Mouse (Mus musculus) hindbrain, embryonic 16.5 days (tissue): ENCODE data around the gene Gja5. TPM values are rescaled to one million over a fixed set of nuclear protein-coding genes. Genes with fewer than 3 reads are reported as not detected.

Experiments used
- ATAC-seq: fragments of 200-750 bp; cut with Nextera tagmentation; 2 replicates; pipeline ENCODE4 v1.8.0; 2017; ENCODE audit warnings: moderate TSS enrichment, moderate library complexity
- H3K27ac ChIP-seq: fragments of 300-500 bp; sonication (generic); 2 replicates; pipeline ENCODE4 v1.5.1; 2014; ENCODE audit warnings: low read depth, mild to moderate bottlenecking, control low read depth, low read length, moderate library complexity
- H3K27me3 ChIP-seq: fragments of 300-500 bp; sonication (generic); replicated peaks from 2 replicates; pipeline ENCODE4 v1.6.1; 2014; ENCODE audit warnings: low read length; ENCODE audit not compliant: control insufficient read depth, insufficient read depth
- H3K36me3 ChIP-seq: fragments of 300-500 bp; sonication (generic); 2 replicates; pipeline ENCODE4 v1.6.1; 2014; ENCODE audit warnings: mild to moderate bottlenecking, low read length, moderate library complexity, mixed read lengths; ENCODE audit not compliant: control insufficient read depth, insufficient read depth
- H3K4me1 ChIP-seq: fragments of 300-500 bp; sonication (generic); 2 replicates; pipeline ENCODE4 v1.6.1; 2014; ENCODE audit warnings: low read depth, low read length; ENCODE audit not compliant: control insufficient read depth, insufficient read depth
- H3K4me2 ChIP-seq: fragments of 300-500 bp; sonication (generic); 2 replicates; pipeline ENCODE4 v1.6.1; 2014; ENCODE audit warnings: mild to moderate bottlenecking, low read length, control low read depth, moderate library complexity
- H3K4me3 ChIP-seq: fragments of 300-500 bp; sonication (generic); 2 replicates; pipeline ENCODE4 v1.5.1; 2014; ENCODE audit warnings: mild to moderate bottlenecking, low read length, control low read depth, moderate library complexity
- H3K9ac ChIP-seq: fragments of 300-500 bp; sonication (generic); 2 replicates; pipeline ENCODE4 v1.6.1; 2014; ENCODE audit warnings: low read depth, mild to moderate bottlenecking, control low read depth, low read length, moderate library complexity
- H3K9me3 ChIP-seq: fragments of 300-500 bp; sonication (generic); 2 replicates; pipeline ENCODE4 v1.6.1; 2014; ENCODE audit warnings: mild to moderate bottlenecking, low read length, moderate library complexity; ENCODE audit not compliant: control insufficient read depth
- WGBS: fragments of 180-500 bp; shearing (Covaris S2); extraction: QIAGEN DNeasy Blood & Tissue Kit; methylation state at CpG from one replicate; pipeline ENCODE4 v1.1.7; 2014; 5-methylcytosine and 5-hydroxymethylcytosine counted together
- polyA plus RNA-seq: library from polyadenylated mRNA; unstranded; fragments of >200 nt; fragmentation: Nextera tagmentation; extraction: Ambion mirVana; gene quantifications from 2 replicates; pipeline ENCODE4 v1.2.1, GENCODE M21; 2015

Gja5 gene
- polyA plus RNA-seq, 1 experiment from 2014 or later, result 2.1 TPM

GRCm38 (mm10) chr3:96874808-96875571 is 29.5 kb upstream of the Gja5 start:
- H3K9ac ChIP-seq, result no peak overlapping the region
- H3K27me3 ChIP-seq, result no peaks in the 10 kb centered on the region
- peaks cover 22% of the 10 kb centered on the region for H3K36me3 ChIP-seq
- H3K4me2 ChIP-seq, result no peak overlapping the region
- WGBS, result 84% methylated on average over 7 of the region's 7 CpGs
- H3K4me3 ChIP-seq, result no peak overlapping the region
- ATAC-seq, result no peak
- no peak overlapping the region for H3K27ac ChIP-seq
- H3K9me3 ChIP-seq, result no peaks in the 10 kb centered on the region
- no peaks in the 10 kb centered on the region for H3K4me1 ChIP-seq

- peaks cover 31% of the 10 kb centered on the region for H3K36me3 ChIP-seq
- H3K9ac ChIP-seq, result no peak overlapping the region
- 91% methylated on average over 9 of the region's 9 CpGs for WGBS
- no peaks in the 10 kb centered on the region for H3K9me3 ChIP-seq
- no peak for ATAC-seq
- no peak overlapping the region for H3K4me2 ChIP-seq
- no peak overlapping the region for H3K4me3 ChIP-seq
- H3K27me3 ChIP-seq, result no peaks in the 10 kb centered on the region
- H3K4me1 ChIP-seq, result no peaks in the 10 kb centered on the region
- no peak overlapping the region for H3K27ac ChIP-seq
Measured at GRCm38 (mm10) chr3:96879536-96879935, 25.0 kb upstream of the Gja5 start.

DNA sequence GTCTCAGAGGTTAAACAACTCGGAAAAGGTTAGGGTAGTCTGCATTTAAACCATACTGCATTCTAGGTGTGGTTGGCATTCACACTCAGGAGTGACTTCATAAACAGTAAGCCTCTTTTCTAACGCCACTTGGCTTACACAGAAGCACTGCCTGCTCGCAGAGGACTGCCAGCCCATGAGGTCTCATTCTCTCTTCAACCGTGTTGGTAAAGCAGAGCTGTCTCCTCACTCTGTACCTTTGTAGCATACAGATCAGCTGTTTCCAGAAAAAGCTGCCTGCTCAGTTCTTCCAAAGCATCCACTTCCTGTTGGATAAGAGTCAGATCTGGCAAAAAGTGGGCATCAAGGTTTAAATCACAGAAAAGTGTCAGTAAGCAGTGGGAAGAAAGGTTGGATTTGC is 24.1 kb upstream of the Gja5 start:
- 92% methylated on average over 4 of the region's 4 CpGs for WGBS
- Histone ChIP-seq H3K9me3 (no peaks in the 10 kb centered on the region), H3K4me1 (no peaks in the 10 kb centered on the region), H3K27ac (no peak overlapping the region), H3K4me3 (no peak overlapping the region), H3K9ac (no peak overlapping the region), H3K27me3 (no peaks in the 10 kb centered on the region), H3K36me3 (peaks cover 27% of the 10 kb centered on the region), H3K4me2 (no peak overlapping the region)
- ATAC-seq, result peak; percentile 42; the same call in 1 of the 2 replicates

GRCm38 (mm10) chr3:96881557-96881956 is 22.9 kb upstream of the Gja5 start:
- H3K36me3 ChIP-seq, result peaks cover 27% of the 10 kb centered on the region
- H3K9me3 ChIP-seq, result no peaks in the 10 kb centered on the region
- H3K27ac ChIP-seq, result no peak overlapping the region
- H3K4me2 ChIP-seq, result no peak overlapping the region
- no peak overlapping the region for H3K9ac ChIP-seq
- H3K4me1 ChIP-seq, result no peaks in the 10 kb centered on the region
- H3K27me3 ChIP-seq, result no peaks in the 10 kb centered on the region
- no peak for ATAC-seq
- no peak overlapping the region for H3K4me3 ChIP-seq
- WGBS, result 80% methylated on average over 6 of the region's 6 CpGs

GRCm38 (mm10) chr3:96882061-96882849 is 22.2 kb upstream of the Gja5 start:
- Histone ChIP-seq H3K4me3 (no peak overlapping the region), H3K27ac (no peak overlapping the region), H3K4me1 (no peaks in the 10 kb centered on the region), H3K4me2 (no peak overlapping the region), H3K27me3 (no peaks in the 10 kb centered on the region), H3K9ac (no peak overlapping the region), H3K36me3 (peaks cover 28% of the 10 kb centered on the region), H3K9me3 (no peaks in the 10 kb centered on the region)
- 95% methylated on average over 14 of the region's 14 CpGs for WGBS
- no peak for ATAC-seq

DNA sequence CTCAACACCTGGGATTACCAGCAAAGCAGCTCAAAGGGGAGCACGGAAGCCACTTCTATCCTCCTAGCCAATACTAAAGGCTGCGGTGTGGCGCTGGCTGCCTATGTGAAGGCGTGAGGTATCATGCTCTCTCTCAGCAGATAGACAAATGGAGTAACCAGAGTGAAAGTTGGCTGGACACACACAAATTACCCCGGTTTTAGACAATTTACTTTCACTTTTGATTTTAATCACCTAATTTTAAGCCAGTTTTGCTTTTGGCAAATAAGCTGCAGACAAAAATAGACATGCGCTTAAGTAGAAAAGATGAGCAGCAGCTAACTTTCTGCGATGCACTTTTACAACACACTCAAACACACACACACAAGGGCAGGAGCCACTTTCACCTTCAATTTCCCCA is 20.8 kb upstream of the Gja5 start:
- H3K4me1 ChIP-seq, result no peaks in the 10 kb centered on the region
- no peak for ATAC-seq
- WGBS, result 95% methylated on average over 7 of the region's 7 CpGs
- no peak overlapping the region for H3K4me3 ChIP-seq
- no peak overlapping the region for H3K27ac ChIP-seq
- no peak overlapping the region for H3K4me2 ChIP-seq
- no peak overlapping the region for H3K9ac ChIP-seq
- H3K27me3 ChIP-seq, result no peaks in the 10 kb centered on the region
- peaks cover 37% of the 10 kb centered on the region for H3K36me3 ChIP-seq
- no peaks in the 10 kb centered on the region for H3K9me3 ChIP-seq

DNA sequence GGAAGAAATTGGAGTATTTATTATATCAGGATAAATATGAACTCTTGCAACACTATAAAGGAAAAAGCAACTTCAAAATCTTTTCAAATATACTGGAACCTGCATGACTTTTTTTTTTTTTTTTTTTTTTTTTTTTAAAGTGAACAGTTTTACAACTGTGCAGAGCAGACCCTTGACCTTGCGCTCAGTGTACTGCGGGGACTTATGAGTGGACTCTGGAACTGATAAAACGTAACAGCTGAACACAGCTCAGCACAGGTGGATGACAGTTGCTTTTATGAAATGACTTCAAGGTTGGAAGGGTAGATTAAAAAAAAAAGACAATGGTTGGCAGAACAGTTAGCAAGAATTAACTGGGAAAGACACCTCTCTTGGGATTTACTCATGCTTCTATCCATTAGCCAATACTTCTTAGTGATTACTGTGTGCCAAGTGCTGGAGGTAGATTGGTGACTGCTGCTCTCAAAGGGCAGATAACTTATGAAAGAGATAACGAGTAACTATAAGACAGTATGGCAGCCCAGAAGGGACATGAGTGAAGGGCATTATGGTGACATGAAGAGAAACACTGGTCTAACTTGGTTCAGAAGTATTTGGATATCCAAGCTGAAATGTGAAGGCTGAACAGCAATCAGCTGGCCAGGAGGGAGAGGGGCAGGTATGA is 2.0 kb upstream of the Gja5 start:
- H3K4me1 ChIP-seq, result peaks cover 9% of the 10 kb centered on the region
- H3K27ac ChIP-seq, result no peak overlapping the region
- H3K36me3 ChIP-seq, result no peaks in the 10 kb centered on the region
- no peak overlapping the region for H3K9ac ChIP-seq
- H3K9me3 ChIP-seq, result no peaks in the 10 kb centered on the region
- no peak overlapping the region for H3K4me3 ChIP-seq
- ATAC-seq, result no peak
- no peaks in the 10 kb centered on the region for H3K27me3 ChIP-seq
- 91% methylated on average over 4 of the region's 4 CpGs for WGBS
- no peak overlapping the region for H3K4me2 ChIP-seq

DNA sequence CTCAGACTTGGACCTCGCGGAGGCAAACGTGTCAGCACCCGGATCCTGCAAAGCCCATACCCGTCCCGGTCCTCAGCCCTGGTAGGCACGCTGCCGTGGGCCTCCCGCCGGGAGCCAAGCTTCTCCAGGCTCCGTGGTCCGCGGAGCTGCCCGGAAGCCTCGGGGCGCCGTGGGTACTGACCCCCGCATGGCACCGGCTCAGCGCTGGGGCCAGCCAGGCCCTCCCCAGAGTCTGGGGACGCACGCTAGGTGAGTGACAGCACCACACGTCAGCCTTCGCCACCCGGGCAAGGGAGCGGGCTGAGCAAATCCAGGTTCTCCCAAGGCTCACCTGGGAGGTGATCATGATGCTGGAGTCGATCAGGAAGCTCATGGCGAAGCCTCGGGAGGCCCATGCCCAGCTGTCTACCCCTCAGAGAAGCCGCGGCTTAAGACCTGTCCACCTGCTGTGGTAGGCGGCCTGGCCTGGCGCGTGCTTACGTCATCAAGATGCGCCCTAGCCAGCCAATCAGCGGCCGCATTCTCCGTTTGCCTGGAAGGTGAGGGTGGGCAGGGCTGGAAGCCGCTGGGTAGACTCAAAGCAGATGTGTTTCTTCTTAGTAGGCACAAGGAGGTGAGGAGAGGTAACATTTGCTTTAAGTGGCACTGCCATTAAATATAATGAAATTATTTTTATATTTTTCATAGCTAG is 503 bp downstream of the Gja5 start, which contains the start of gene Gpr89:
Gene Gpr89, minus strand, starts transcription at position 496 of the 691 bp plus-strand sequence.
- H3K4me3 ChIP-seq, result peak within 1 kb of the TSS; percentile 59
- peaks cover 9% of the 10 kb centered on the region for H3K4me1 ChIP-seq
- H3K4me2 ChIP-seq, result peak within 1 kb of the TSS; percentile 86
- H3K9ac ChIP-seq, result peak within 1 kb of the TSS; percentile 82
- ATAC-seq, result peak; percentile 98
- peak within 1 kb of the TSS; percentile 55 for H3K27ac ChIP-seq
- 0% methylated on average over 29 of the region's 40 CpGs for WGBS
- 0 out of 2 replicates have a peak, but pooled peaks cover 3% of the 10 kb centered on the region for H3K27me3 ChIP-seq
- no peaks in the 10 kb centered on the region for H3K9me3 ChIP-seq
- no peaks in the 10 kb centered on the region for H3K36me3 ChIP-seq
